Mouse (Mus musculus): Measurements from ENCODE around the gene Gins2. TPM values are rescaled to one million over a fixed set of nuclear protein-coding genes. Genes with fewer than 3 reads are reported as not detected.

Gene Gins2
- polyA plus RNA-seq, 1 experiment, result 48.3 TPM

DNA sequence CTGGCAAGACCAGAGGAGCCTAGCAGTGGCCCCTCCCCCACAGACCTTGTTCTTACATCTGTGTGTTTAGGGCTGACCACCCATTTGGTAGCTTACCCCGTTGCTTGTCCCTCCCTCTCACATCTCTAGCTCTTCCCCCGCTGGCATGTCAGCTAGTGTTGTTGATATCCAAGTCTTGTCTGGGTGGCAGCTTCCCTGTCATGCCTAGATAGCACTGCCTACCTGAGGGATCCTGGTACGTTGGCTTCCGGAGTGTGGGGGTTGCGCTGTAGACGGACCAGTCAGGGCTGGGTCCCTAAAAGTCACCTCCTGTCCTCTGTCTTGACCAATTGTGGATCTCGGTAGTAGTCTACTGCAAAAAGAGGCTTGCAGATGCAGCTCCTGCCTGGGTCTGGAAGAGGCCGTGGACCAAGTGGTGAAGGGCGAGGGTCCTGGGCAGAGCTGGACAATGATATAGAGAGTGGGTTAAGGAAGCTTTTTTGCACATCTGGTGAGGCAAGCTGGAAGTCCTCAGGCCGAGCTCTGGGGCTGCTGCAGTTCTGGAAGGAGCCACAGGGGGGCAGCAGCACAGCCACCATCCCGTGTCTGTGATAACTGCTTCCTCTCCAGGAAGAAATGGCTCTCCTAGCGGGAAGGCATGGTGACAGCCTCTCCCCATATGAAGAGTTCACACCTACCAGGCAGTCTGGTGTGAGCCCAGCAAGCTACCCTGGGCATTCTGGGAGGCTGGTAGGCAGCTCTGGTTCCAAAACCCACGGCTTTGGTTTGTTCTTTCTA lies 19.0 kb downstream of the Gins2 start:
- no peaks in the 10 kb centered on the region for H3K27me3 ChIP-seq (ENCODE audit: control insufficient read depth, insufficient read depth, low read length)
- no peak overlapping the region for H3K4me3 ChIP-seq (ENCODE audit: control insufficient read depth, insufficient read depth, low read length)

DNA sequence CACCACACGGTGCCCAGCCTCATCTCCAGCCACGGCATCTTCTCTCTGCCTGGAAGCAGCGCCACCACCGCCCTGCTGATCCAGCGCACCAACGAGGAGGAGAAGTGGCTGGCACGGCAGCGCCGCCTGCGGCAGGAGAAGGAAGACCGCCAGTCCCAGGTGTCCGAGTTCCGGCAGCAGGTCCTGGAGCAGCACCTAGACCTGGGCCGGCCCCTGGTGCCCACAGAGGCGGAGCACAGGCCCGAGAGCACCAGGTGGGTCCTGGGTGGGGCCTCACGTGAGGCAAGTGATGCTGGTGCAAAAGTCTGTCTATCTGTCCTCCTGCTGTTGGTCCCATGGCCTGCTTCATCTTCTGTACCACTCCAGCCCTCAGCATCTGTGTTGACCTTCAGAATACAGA lies 20.0 kb downstream of the Gins2 start:
- no peak for TF ChIP-seq POLR2A (IDR thresholded peaks at IDR 0.05; ENCODE audit: control insufficient read depth, extremely low read depth, insufficient read depth, low read length, poor library complexity)
- no peak for TF ChIP-seq CTCF (IDR thresholded peaks at IDR 0.05; ENCODE audit: borderline replicate concordance, control insufficient read depth, extremely low read depth, insufficient read depth, low read length, poor library complexity)
- Histone ChIP-seq H3K27me3 (ENCODE audit: control insufficient read depth, insufficient read depth, low read length) (no peaks in the 10 kb centered on the region), H3K36me3 (ENCODE audit: control insufficient read depth, insufficient read depth, low read length) (peaks cover 94% of the 10 kb centered on the region), H3K27ac (ENCODE audit: control insufficient read depth, insufficient read depth, low read length) (no peak overlapping the region), H3K4me1 (replicated peaks; ENCODE audit: control insufficient read depth, insufficient read depth, low read length) (peaks cover 6% of the 10 kb centered on the region), H3K4me3 (ENCODE audit: control insufficient read depth, insufficient read depth, low read length) (no peak overlapping the region)
- WGBS, result 95% methylated on average over 17 of the region's 17 CpGs
- no peak for DNase-seq

More for the DNA sequence above, 19.0 kb downstream of the Gins2 start:
- DNase-seq, result peak; percentile 79
- Histone ChIP-seq H3K27ac (ENCODE audit: control insufficient read depth, insufficient read depth, low read length) (no peak overlapping the region), H3K4me1 (replicated peaks; ENCODE audit: control insufficient read depth, insufficient read depth, low read length) (peaks cover 6% of the 10 kb centered on the region), H3K36me3 (ENCODE audit: control insufficient read depth, insufficient read depth, low read length) (peaks cover 99% of the 10 kb centered on the region)
- peak; percentile 94 for TF ChIP-seq CTCF (IDR thresholded peaks at IDR 0.05; ENCODE audit: borderline replicate concordance, control insufficient read depth, extremely low read depth, insufficient read depth, low read length, poor library complexity)
- no peak for TF ChIP-seq POLR2A (IDR thresholded peaks at IDR 0.05; ENCODE audit: control insufficient read depth, extremely low read depth, insufficient read depth, low read length, poor library complexity)
- 76% methylated on average over 13 of the region's 13 CpGs for WGBS

DNA sequence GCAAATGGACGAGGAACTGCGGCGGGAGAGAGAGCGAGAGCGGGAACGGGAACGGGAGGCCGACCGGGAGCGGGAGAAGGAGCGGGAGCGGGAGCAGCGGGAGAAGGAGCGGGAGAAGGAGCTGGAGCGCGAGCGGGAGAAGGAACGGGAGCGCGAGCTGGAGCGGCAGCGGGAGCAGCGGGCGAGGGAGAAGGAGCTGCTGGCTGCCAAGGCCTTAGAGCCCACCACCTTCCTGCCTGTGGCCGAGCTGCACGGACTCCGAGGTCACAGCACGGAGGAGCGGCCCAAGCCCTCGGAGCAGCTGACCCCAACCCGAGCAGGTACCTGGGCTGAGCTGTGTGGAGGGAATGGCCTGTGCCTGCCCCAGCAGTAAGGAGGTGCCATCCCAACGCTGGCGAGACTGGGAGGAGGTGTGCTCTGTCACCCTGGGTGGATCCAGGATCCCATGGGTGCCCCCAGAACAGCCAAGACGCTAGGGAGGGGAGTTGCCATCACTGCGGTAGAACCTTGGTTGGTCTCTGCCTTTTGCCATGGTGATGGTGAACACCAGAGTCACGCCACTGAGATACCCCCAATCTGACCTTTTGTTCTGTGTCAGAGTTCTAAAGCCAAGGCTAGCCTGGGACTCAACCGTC lies 20.8 kb downstream of the Gins2 start:
- H3K4me3 ChIP-seq (ENCODE audit: control insufficient read depth, insufficient read depth, low read length), result no peak overlapping the region
- H3K27ac ChIP-seq (ENCODE audit: control insufficient read depth, insufficient read depth, low read length), result no peak overlapping the region
- peaks cover 14% of the 10 kb centered on the region for H3K4me1 ChIP-seq (replicated peaks; ENCODE audit: control insufficient read depth, insufficient read depth, low read length)
- 97% methylated on average over 37 of the region's 37 CpGs for whole genome bisulfite sequencing
- no peaks in the 10 kb centered on the region for H3K27me3 ChIP-seq (ENCODE audit: control insufficient read depth, insufficient read depth, low read length)
- H3K36me3 ChIP-seq (ENCODE audit: control insufficient read depth, insufficient read depth, low read length), result peaks cover 94% of the 10 kb centered on the region
- TF ChIP-seq CTCF (IDR thresholded peaks at IDR 0.05; ENCODE audit: borderline replicate concordance, control insufficient read depth, extremely low read depth, insufficient read depth, low read length, poor library complexity), result no peak
- TF ChIP-seq POLR2A (IDR thresholded peaks at IDR 0.05; ENCODE audit: control insufficient read depth, extremely low read depth, insufficient read depth, low read length, poor library complexity), result no peak
- DNase-seq, result no peak

DNA sequence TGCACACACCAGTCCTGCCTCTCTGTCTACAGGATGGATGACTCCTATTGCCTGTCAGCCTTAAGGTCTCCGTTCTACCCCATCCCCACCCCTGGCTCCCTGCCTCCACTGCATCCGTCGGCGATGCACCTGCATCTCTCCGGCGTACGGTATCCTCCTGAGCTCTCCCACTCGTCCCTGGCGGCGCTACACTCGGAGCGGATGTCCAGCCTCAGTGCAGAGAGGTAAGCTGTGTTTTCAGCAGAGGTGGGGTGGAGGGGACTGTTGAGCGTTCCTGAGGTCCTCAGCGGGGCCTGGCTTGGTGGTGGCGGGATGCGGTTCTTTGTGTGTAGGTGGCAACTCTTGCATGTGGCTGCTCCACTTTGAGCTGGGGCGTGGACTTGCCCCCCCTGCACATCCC lies 21.4 kb downstream of the Gins2 start:
- 95% methylated on average over 17 of the region's 17 CpGs for WGBS
- H3K36me3 ChIP-seq (ENCODE audit: control insufficient read depth, insufficient read depth, low read length), result peaks cover 94% of the 10 kb centered on the region
- TF ChIP-seq CTCF (IDR thresholded peaks at IDR 0.05; ENCODE audit: borderline replicate concordance, control insufficient read depth, extremely low read depth, insufficient read depth, low read length, poor library complexity), result no peak
- no peak for TF ChIP-seq POLR2A (IDR thresholded peaks at IDR 0.05; ENCODE audit: control insufficient read depth, extremely low read depth, insufficient read depth, low read length, poor library complexity)
- H3K4me1 ChIP-seq (replicated peaks; ENCODE audit: control insufficient read depth, insufficient read depth, low read length), result peaks cover 19% of the 10 kb centered on the region
- no peak for DNase-seq
- no peak overlapping the region for H3K27ac ChIP-seq (ENCODE audit: control insufficient read depth, insufficient read depth, low read length)
- H3K4me3 ChIP-seq (ENCODE audit: control insufficient read depth, insufficient read depth, low read length), result no peak overlapping the region
- H3K27me3 ChIP-seq (ENCODE audit: control insufficient read depth, insufficient read depth, low read length), result no peaks in the 10 kb centered on the region

DNA sequence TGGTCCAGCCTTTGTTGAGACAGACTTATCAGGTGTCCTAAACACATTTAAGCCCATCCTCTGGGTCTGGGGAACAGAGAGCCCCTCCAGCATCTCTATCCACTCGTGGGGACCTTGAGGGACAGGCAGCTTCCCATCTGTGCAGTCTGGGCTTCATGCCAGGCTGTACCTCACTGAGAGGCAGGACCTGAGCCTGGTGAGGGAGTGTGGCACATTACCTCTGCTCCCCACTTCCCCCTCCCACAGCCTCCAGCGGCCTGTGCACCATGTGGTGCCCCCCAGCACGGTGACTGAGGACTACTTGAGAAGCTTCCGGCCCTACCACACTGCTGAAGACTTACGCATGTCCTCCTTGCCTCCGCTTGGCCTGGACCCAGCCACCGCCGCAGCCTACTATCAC lies 22.4 kb downstream of the Gins2 start:
- no peaks in the 10 kb centered on the region for H3K27me3 ChIP-seq (ENCODE audit: control insufficient read depth, insufficient read depth, low read length)
- TF ChIP-seq POLR2A (IDR thresholded peaks at IDR 0.05; ENCODE audit: control insufficient read depth, extremely low read depth, insufficient read depth, low read length, poor library complexity), result no peak
- no peak for TF ChIP-seq CTCF (IDR thresholded peaks at IDR 0.05; ENCODE audit: borderline replicate concordance, control insufficient read depth, extremely low read depth, insufficient read depth, low read length, poor library complexity)
- DNase-seq, result no peak
- WGBS, result 70% methylated on average over 8 of the region's 8 CpGs
- H3K4me1 ChIP-seq (replicated peaks; ENCODE audit: control insufficient read depth, insufficient read depth, low read length), result peaks cover 22% of the 10 kb centered on the region
- no peak overlapping the region for H3K4me3 ChIP-seq (ENCODE audit: control insufficient read depth, insufficient read depth, low read length)
- peaks cover 86% of the 10 kb centered on the region for H3K36me3 ChIP-seq (ENCODE audit: control insufficient read depth, insufficient read depth, low read length)
- no peak overlapping the region for H3K27ac ChIP-seq (ENCODE audit: control insufficient read depth, insufficient read depth, low read length)

DNA sequence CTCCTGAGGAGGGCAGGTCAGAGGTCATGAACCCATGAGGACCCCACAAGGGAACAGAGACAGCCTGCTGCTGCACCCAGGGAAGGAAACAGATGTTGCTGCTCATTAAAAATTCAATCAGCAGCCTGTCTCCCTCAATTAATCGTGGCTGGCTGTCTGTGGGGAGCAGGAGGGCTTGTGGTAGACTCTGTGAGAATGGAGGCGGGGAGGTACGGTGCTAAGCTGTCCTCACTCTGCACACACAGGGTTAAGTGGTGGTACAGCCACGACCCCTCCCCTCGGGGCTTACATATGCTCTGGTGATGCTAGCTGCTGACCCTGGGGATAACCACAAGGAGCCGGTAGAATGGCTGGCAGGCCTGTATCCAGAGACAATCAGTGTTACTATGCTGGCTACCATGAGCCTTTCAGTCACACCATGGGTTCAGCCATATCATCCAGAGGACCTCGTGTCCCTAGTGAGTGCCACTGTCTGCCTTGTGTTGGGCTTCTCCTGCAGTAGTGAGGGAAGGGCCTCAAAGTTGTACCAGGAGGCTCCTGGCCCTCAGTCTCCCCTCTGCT lies 23.9 kb downstream of the Gins2 start:
- 66% methylated on average over 7 of the region's 7 CpGs for WGBS
- no peak for TF ChIP-seq POLR2A (IDR thresholded peaks at IDR 0.05; ENCODE audit: control insufficient read depth, extremely low read depth, insufficient read depth, low read length, poor library complexity)
- no peaks in the 10 kb centered on the region for H3K27me3 ChIP-seq (ENCODE audit: control insufficient read depth, insufficient read depth, low read length)
- no peak overlapping the region for H3K27ac ChIP-seq (ENCODE audit: control insufficient read depth, insufficient read depth, low read length)
- H3K36me3 ChIP-seq (ENCODE audit: control insufficient read depth, insufficient read depth, low read length), result peaks cover 73% of the 10 kb centered on the region
- DNase-seq, result no peak
- no peak overlapping the region for H3K4me3 ChIP-seq (ENCODE audit: control insufficient read depth, insufficient read depth, low read length)
- H3K4me1 ChIP-seq (replicated peaks; ENCODE audit: control insufficient read depth, insufficient read depth, low read length), result peaks cover 29% of the 10 kb centered on the region
